Mouse (Mus musculus): ENCODE measurements around the gene Tanc2. TPM values are rescaled to one million over a fixed set of nuclear protein-coding genes. Genes with fewer than 3 reads are reported as not detected.

Gene Tanc2
- polyA plus RNA-seq, 1 experiment from 2014 or later: 4.7 TPM

- no peak overlapping the region for H3K4me3 ChIP-seq (ENCODE audit: low read length)
- H3K4me1 ChIP-seq (ENCODE audit: control insufficient read depth, insufficient read depth, low read length): no peaks in the 10 kb centered on the region
- no peak overlapping the region for H3K4me2 ChIP-seq (ENCODE audit: low read depth, low read length)
- H3K9me3 ChIP-seq (ENCODE audit: control insufficient read depth, low read length): no peaks in the 10 kb centered on the region
- no peaks in the 10 kb centered on the region for H3K27me3 ChIP-seq (replicated peaks; ENCODE audit: control insufficient read depth, insufficient read depth, low read length)
- no peaks in the 10 kb centered on the region for H3K36me3 ChIP-seq (ENCODE audit: control insufficient read depth, insufficient read depth, low read length)
- H3K9ac ChIP-seq (ENCODE audit: low read depth, low read length): no peak overlapping the region
- no peak overlapping the region for H3K27ac ChIP-seq (ENCODE audit: low read length)
- ATAC-seq: no peak
Measured at GRCm38 (mm10) chr11:105558091-105558490, 31.7 kb upstream of the Tanc2 start.

- Histone ChIP-seq H3K27ac (ENCODE audit: low read length) (no peak overlapping the region), H3K4me3 (ENCODE audit: low read length) (no peak overlapping the region), H3K9ac (ENCODE audit: low read depth, low read length) (no peak overlapping the region), H3K4me1 (ENCODE audit: control insufficient read depth, insufficient read depth, low read length) (no peaks in the 10 kb centered on the region), H3K4me2 (ENCODE audit: low read depth, low read length) (no peak overlapping the region), H3K36me3 (ENCODE audit: control insufficient read depth, insufficient read depth, low read length) (no peaks in the 10 kb centered on the region), H3K27me3 (replicated peaks; ENCODE audit: control insufficient read depth, insufficient read depth, low read length) (no peaks in the 10 kb centered on the region), H3K9me3 (ENCODE audit: control insufficient read depth, low read length) (no peaks in the 10 kb centered on the region)
- 75% methylated on average over 6 of the region's 6 CpGs for WGBS
- no peak for ATAC-seq
Measured at GRCm38 (mm10) chr11:105558803-105559505, 30.8 kb upstream of the Tanc2 start.

GRCm38 (mm10) chr11:105563546-105563945, 26.2 kb upstream of the Tanc2 start:
- H3K4me1 ChIP-seq (ENCODE audit: control insufficient read depth, insufficient read depth, low read length): no peaks in the 10 kb centered on the region
- H3K36me3 ChIP-seq (ENCODE audit: control insufficient read depth, insufficient read depth, low read length): no peaks in the 10 kb centered on the region
- WGBS: 85% methylated on average over 3 of the region's 3 CpGs
- H3K4me3 ChIP-seq (ENCODE audit: low read length): no peak overlapping the region
- no peaks in the 10 kb centered on the region for H3K27me3 ChIP-seq (replicated peaks; ENCODE audit: control insufficient read depth, insufficient read depth, low read length)
- H3K9ac ChIP-seq (ENCODE audit: low read depth, low read length): no peak overlapping the region
- no peak overlapping the region for H3K27ac ChIP-seq (ENCODE audit: low read length)
- H3K4me2 ChIP-seq (ENCODE audit: low read depth, low read length): no peak overlapping the region
- no peak for ATAC-seq
- H3K9me3 ChIP-seq (ENCODE audit: control insufficient read depth, low read length): no peaks in the 10 kb centered on the region

GRCm38 (mm10) chr11:105567221-105567641, 22.6 kb upstream of the Tanc2 start:
- Histone ChIP-seq H3K4me3 (ENCODE audit: low read length) (no peak overlapping the region), H3K4me1 (ENCODE audit: control insufficient read depth, insufficient read depth, low read length) (no peaks in the 10 kb centered on the region), H3K27ac (ENCODE audit: low read length) (no peak overlapping the region), H3K36me3 (ENCODE audit: control insufficient read depth, insufficient read depth, low read length) (no peaks in the 10 kb centered on the region), H3K27me3 (replicated peaks; ENCODE audit: control insufficient read depth, insufficient read depth, low read length) (no peaks in the 10 kb centered on the region), H3K4me2 (ENCODE audit: low read depth, low read length) (no peak overlapping the region), H3K9me3 (ENCODE audit: control insufficient read depth, low read length) (no peaks in the 10 kb centered on the region), H3K9ac (ENCODE audit: low read depth, low read length) (no peak overlapping the region)
- no peak for ATAC-seq
- 17% methylated on average over 1 of the region's 1 CpGs for WGBS

- no peak for ATAC-seq
- 55% methylated on average over 8 of the region's 8 CpGs for WGBS
- Histone ChIP-seq H3K4me3 (ENCODE audit: low read length) (no peak overlapping the region), H3K4me1 (ENCODE audit: control insufficient read depth, insufficient read depth, low read length) (no peaks in the 10 kb centered on the region), H3K27me3 (replicated peaks; ENCODE audit: control insufficient read depth, insufficient read depth, low read length) (no peaks in the 10 kb centered on the region), H3K9me3 (ENCODE audit: control insufficient read depth, low read length) (no peaks in the 10 kb centered on the region), H3K36me3 (ENCODE audit: control insufficient read depth, insufficient read depth, low read length) (no peaks in the 10 kb centered on the region), H3K4me2 (ENCODE audit: low read depth, low read length) (no peak overlapping the region), H3K9ac (ENCODE audit: low read depth, low read length) (no peak overlapping the region), H3K27ac (ENCODE audit: low read length) (no peak overlapping the region)
Measured at GRCm38 (mm10) chr11:105571996-105572395, 17.8 kb upstream of the Tanc2 start.

- Histone ChIP-seq H3K27me3 (replicated peaks; ENCODE audit: control insufficient read depth, insufficient read depth, low read length) (no peaks in the 10 kb centered on the region), H3K4me2 (ENCODE audit: low read depth, low read length) (no peak overlapping the region), H3K27ac (ENCODE audit: low read length) (no peak overlapping the region), H3K9me3 (ENCODE audit: control insufficient read depth, low read length) (no peaks in the 10 kb centered on the region), H3K36me3 (ENCODE audit: control insufficient read depth, insufficient read depth, low read length) (no peaks in the 10 kb centered on the region), H3K4me3 (ENCODE audit: low read length) (no peak overlapping the region), H3K9ac (ENCODE audit: low read depth, low read length) (no peak overlapping the region), H3K4me1 (ENCODE audit: control insufficient read depth, insufficient read depth, low read length) (no peaks in the 10 kb centered on the region)
- no peak for ATAC-seq
- 70% methylated on average over 7 of the region's 7 CpGs for WGBS
Measured at GRCm38 (mm10) chr11:105574241-105574640, 15.5 kb upstream of the Tanc2 start.

GRCm38 (mm10) chr11:105577211-105577610, 12.6 kb upstream of the Tanc2 start:
- H3K4me1 ChIP-seq (ENCODE audit: control insufficient read depth, insufficient read depth, low read length): no peaks in the 10 kb centered on the region
- no peak overlapping the region for H3K4me2 ChIP-seq (ENCODE audit: low read depth, low read length)
- H3K36me3 ChIP-seq (ENCODE audit: control insufficient read depth, insufficient read depth, low read length): no peaks in the 10 kb centered on the region
- H3K4me3 ChIP-seq (ENCODE audit: low read length): no peak overlapping the region
- no peak overlapping the region for H3K27ac ChIP-seq (ENCODE audit: low read length)
- no peaks in the 10 kb centered on the region for H3K9me3 ChIP-seq (ENCODE audit: control insufficient read depth, low read length)
- no peak for ATAC-seq
- no peaks in the 10 kb centered on the region for H3K27me3 ChIP-seq (replicated peaks; ENCODE audit: control insufficient read depth, insufficient read depth, low read length)
- H3K9ac ChIP-seq (ENCODE audit: low read depth, low read length): no peak overlapping the region

GRCm38 (mm10) chr11:105582020-105582419, 7.8 kb upstream of the Tanc2 start:
- 63% methylated on average over 3 of the region's 3 CpGs for WGBS
- no peak overlapping the region for H3K4me2 ChIP-seq (ENCODE audit: low read depth, low read length)
- peak; percentile 33; the same call in 1 of the 2 replicates for ATAC-seq
- H3K9ac ChIP-seq (ENCODE audit: low read depth, low read length): no peak overlapping the region
- H3K27me3 ChIP-seq (replicated peaks; ENCODE audit: control insufficient read depth, insufficient read depth, low read length): no peaks in the 10 kb centered on the region
- H3K9me3 ChIP-seq (ENCODE audit: control insufficient read depth, low read length): no peaks in the 10 kb centered on the region
- no peaks in the 10 kb centered on the region for H3K36me3 ChIP-seq (ENCODE audit: control insufficient read depth, insufficient read depth, low read length)
- no peak overlapping the region for H3K27ac ChIP-seq (ENCODE audit: low read length)
- H3K4me1 ChIP-seq (ENCODE audit: control insufficient read depth, insufficient read depth, low read length): no peaks in the 10 kb centered on the region
- no peak overlapping the region for H3K4me3 ChIP-seq (ENCODE audit: low read length)

GRCm38 (mm10) chr11:105589231-105589876, 432 bp upstream of the Tanc2 start:
- H3K4me2 ChIP-seq (ENCODE audit: low read depth, low read length): peak overlapping the region; percentile 90
- 0 out of 2 replicates have a peak, but pooled peaks cover 5% of the 10 kb centered on the region for H3K4me1 ChIP-seq (ENCODE audit: control insufficient read depth, insufficient read depth, low read length)
- no peaks in the 10 kb centered on the region for H3K36me3 ChIP-seq (ENCODE audit: control insufficient read depth, insufficient read depth, low read length)
- ATAC-seq: peak; percentile 96
- peak overlapping the region; percentile 96 for H3K4me3 ChIP-seq (ENCODE audit: low read length)
- 2% methylated on average over 31 of the region's 70 CpGs for WGBS
- no peaks in the 10 kb centered on the region for H3K27me3 ChIP-seq (replicated peaks; ENCODE audit: control insufficient read depth, insufficient read depth, low read length)
- H3K9ac ChIP-seq (ENCODE audit: low read depth, low read length): peak overlapping the region; percentile 96
- peak overlapping the region; percentile 84 for H3K27ac ChIP-seq (ENCODE audit: low read length)
- no peaks in the 10 kb centered on the region for H3K9me3 ChIP-seq (ENCODE audit: control insufficient read depth, low read length)

Data from intestine, embryonic 16.5 days (tissue).